Mouse (Mus musculus) layer of hippocampus, postnatal 25 days (tissue): Measurements from ENCODE around the gene Panx2. TPM values are rescaled to one million over a fixed set of nuclear protein-coding genes. Genes with fewer than 3 reads are reported as not detected.

Experiments used
- DNase-seq, 2 experiments: peaks; one replicate each; pipeline ENCODE4 v3.0.0; 2022; ENCODE audit warnings: mixed read lengths in 2 of 2, low spot score in 1 of 2; ENCODE audit errors: extremely low spot score in 1 of 2
- total RNA-seq, 2 experiments: library from RNA; stranded (reverse); gene quantifications; 2 replicates each; pipeline ENCODE4 v1.2.3; 2021

The Panx2 gene
- total RNA-seq, 2 experiments from 2014 or later, result 161 to 170 TPM

DNA sequence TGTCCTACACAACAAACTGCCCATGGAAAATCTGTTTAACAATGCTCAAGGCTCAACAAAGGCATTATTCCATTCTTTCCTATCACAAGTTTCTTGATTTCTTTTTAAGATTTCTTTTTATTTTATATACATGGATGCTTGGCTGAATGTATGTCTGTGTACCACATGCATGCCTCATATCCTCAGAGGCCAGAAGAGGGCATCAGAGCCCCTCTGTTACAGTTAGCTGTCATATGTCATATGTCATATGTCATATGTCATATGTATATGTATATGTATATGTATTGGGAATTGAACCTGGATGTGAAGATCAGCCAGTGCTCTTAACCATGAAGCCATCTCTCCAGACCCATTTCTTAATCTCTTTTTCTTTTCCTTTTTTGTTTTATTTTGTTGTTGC lies 58.5 kb downstream of the Panx2 start:
- no peak for DNase-seq

DNA sequence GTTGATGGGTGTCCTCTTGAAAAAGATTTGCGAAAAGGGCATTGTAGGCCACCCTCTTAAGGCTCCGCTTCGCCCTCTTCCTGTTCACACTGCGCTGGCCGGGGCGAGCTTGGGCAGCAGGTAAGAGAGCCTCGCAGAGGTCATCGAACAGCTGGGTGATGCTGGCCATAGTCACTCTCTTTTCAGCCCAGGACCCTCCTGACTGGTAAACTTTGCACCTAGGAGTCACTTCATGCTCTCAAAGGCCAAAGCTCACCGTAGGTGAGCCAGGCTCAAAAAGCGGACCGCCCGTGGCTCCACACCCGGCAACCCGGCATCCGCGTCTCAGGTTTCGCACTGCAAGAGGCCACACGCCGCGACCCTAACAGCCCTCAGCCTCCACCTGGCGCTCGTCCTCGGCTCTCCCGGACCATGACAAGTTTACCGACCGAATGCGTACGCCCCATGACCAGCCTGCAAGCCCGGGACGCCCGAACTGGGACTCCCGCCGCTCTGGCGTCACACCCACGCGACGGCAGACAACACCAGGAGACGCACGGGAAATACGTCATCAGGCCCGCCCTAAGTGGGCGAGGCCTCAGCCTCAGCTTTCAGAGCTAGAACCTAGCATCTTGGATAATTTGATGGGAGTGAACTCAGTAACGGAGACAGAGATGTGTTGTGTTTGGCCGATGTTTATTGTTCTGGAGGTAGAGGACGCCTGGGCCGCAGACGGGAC lies 63.3 kb downstream of the Panx2 start, which contains the start of gene Tubgcp6:
TSS of gene Tubgcp6 (minus strand) at position 464 of the 718 bp plus-strand sequence.
- DNase-seq, result peak; percentile 95 to 97

Other genes starting within 250 kb of the Panx2 start
- 10 to 100 TPM; 12.7 to 16.9 TPM for gene Alg12, start 240.4 kb upstream of the Panx2 start, total RNA-seq
- gene Creld2, start 240.1 kb upstream of the Panx2 start, total RNA-seq, result 10 to 100 TPM; 18.0 to 28.1 TPM
- 10 to 100 TPM; 30.3 to 38.9 TPM for gene Pim3, start 197.5 kb upstream of the Panx2 start, total RNA-seq
- gene Ttll8, start 105.3 kb upstream of the Panx2 start, total RNA-seq, result 1 to 10 TPM; 1.9 to 2.1 TPM
- 100 to 1,000 TPM; 115 to 130 TPM for gene Mlc1, start 80.7 kb upstream of the Panx2 start, total RNA-seq
- gene Mov10l1, start 76.8 kb upstream of the Panx2 start, total RNA-seq, result not detected
- 10 to 100 TPM; 20.5 to 21.2 TPM for gene Trabd, start 15.4 kb downstream of the Panx2 start, total RNA-seq
- gene Selenoo, start 29.4 kb downstream of the Panx2 start, total RNA-seq, result 10 to 100 TPM; 19.7 to 22.5 TPM
- 10 to 100 TPM; 29.0 to 29.9 TPM for gene Tubgcp6, start 63.4 kb downstream of the Panx2 start, total RNA-seq
- gene Hdac10, start 69.0 kb downstream of the Panx2 start, total RNA-seq, result 10 to 100 TPM; 12.5 to 16.5 TPM
- 1 to 10 TPM; 2.7 to 5.1 TPM for gene Mapk12, start 81.0 kb downstream of the Panx2 start, total RNA-seq
- 10 to 100 TPM; 20.3 to 24.8 TPM for gene Mapk11, start 89.9 kb downstream of the Panx2 start, total RNA-seq
- 10 to 100 TPM; 50.0 to 56.5 TPM for gene Plxnb2, start 121.1 kb downstream of the Panx2 start, total RNA-seq
- 10 to 100 TPM; 33.3 to 42.0 TPM for gene Dennd6b, start 136.8 kb downstream of the Panx2 start, total RNA-seq
- gene Ppp6r2, start 151.8 kb downstream of the Panx2 start, total RNA-seq, result 100 to 1,000 TPM; 164 to 166 TPM